Mouse (Mus musculus): ENCODE measurements around the gene Rnf26.
A peak's percentile ranks its signal among the peaks of the same experiment; 100 is the strongest.

Rnf26 gene

DNA sequence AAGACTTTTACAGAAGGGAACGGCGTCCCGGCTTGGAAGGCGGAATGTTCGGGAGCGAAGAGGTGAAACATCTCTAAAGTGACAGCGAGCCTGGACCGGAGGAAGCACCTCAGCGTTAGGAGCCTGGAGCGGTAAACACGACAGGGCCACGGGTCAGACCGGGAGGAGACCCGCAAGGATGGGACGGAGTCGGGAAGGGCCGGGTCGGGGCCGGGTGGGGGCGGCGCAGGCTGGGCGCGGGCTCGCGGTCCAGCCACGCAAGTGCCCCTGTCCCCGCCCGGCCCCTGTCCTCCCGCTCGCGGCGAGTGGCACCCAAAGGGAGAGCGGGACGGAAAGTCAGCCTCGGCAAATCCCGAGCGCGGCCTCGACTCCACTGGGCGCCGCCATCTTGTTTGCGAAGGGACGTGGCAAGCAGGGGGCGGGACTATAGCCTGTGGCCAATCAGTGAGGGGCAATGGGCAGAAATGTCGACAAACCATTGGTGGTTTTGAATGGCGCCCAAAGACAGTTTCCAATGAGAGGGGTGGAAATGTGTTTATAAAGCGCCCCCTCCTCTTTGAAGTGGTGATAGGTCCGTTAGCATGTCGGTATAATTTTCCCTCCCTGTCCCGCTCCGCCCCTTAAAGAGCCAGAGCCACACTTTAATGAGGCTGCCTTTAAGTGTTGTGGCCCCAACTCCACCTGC lies at the start of gene Rnf26, which contains the start of gene Gm49380:
Gene Rnf26 (minus strand): TSS at position 413 of the 685 bp plus-strand sequence.
Gene Gm49380 (minus strand): TSS at position 396 of the 685 bp plus-strand sequence.
- peak; percentile 96 for DNase-seq (ENCODE audit: low spot score)

DNA sequence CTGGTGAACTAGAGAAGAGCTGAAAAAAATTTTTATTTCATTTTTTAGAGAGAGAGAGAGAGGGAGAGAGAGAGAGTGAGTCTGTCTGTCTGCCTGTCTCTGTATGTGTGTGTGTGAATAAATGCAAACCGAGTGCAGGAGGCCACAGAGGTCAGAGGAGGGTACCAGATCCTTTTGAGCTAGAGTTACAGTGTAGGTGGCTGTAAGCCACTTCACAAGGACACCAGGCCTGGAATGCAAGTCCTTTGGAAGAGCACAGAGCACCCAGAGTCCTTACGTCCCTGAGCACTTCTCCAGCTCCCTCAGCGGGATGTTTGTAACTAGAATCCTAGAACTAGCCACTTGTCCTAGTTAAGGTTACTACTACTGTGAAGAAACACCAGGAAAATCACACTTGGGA lies 46.6 kb upstream of the Rnf26 start:
- no peak for DNase-seq (ENCODE audit: low spot score)

DNA sequence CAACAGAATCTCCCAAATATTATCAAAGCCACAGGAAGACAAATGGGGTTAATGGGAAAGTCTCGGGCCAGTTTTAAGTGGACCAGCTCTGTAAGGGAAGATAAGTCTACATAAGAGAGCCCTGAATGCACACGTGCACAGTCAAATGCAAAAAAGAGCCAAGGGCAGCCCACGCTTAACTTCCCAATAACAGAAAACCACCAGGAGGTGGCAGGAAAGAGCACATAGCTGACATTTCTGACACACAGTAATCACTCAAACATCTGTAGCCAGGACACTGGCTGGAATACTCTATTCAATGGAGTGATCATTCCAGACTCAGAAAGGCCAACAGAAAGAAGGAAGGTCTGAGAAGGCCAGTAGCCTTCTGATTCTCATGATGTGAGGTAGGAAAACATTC lies 34.0 kb upstream of the Rnf26 start:
- no peak for DNase-seq (ENCODE audit: low spot score)

DNA sequence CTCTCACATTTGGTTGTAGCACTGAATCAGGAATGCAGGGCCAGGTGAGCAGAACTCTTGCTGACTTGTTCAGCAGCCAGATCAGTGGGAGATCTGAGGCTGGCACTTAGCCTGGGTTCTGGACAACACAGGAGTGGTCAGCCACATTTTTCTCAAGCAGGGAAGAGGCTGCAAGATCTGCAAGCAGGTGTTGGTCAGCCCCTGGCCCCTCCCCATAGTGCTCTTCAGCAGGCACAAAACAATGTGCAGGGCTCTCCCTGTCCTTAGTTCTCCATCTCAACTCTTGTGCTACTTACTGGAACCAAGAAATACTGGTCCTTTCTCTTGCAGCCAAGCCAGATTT lies 31.4 kb upstream of the Rnf26 start:
- DNase-seq (ENCODE audit: low spot score) = no peak

DNA sequence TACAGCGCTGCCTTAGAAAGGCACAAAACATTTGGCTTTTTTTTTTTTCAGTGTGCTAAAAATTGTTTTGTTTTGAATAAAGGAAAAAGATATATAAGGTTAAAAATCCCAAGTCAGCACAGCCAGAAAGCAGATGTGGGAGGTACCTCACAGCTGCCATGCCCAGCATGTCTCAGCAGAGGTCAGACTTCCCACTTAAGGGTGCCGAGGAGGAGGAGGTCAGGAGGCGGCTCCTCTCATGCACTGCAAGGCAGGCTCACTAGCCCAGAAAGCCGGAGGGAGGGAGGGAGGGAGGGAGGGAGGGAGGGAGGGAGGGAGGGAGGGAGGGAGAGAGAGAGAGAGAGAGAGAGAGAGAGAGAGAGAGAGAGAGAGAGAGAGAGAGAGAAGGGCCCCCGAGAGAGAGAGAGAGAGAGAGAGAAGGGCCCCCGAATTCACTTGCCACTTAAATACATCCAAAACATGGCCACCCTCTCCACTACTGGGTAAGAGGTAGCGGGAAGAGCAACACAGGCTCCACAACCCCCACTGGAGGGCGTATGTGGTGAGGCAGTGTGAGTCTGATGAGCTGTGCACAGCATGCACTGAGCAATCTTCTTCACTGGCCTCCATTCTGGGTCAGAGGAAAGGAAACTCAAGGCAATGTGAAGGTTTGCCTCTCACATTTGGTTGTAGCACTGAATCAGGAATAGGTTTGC lies 30.9 kb upstream of the Rnf26 start:
- no peak for DNase-seq (ENCODE audit: low spot score)

DNA sequence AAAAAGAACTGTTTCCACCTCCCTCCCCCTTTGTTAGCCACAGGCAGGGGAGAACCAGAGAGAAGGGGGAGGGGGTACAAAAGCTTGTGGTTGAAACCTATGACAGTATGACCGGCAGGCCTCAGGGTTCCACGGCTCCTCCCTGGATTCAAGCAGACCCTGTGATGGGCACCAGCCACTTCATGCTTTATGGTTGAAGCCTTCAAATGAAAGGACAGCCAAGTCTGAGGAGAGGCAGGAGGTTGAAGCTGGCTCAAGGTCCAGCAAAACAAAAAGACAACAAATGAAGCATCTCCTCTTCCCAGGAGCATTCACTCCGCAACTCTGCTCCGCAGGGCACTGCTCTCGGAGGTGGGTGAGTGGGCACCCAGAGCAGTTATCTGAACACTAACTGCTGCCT lies 30.1 kb upstream of the Rnf26 start:
- DNase-seq (ENCODE audit: low spot score) = no peak

DNA sequence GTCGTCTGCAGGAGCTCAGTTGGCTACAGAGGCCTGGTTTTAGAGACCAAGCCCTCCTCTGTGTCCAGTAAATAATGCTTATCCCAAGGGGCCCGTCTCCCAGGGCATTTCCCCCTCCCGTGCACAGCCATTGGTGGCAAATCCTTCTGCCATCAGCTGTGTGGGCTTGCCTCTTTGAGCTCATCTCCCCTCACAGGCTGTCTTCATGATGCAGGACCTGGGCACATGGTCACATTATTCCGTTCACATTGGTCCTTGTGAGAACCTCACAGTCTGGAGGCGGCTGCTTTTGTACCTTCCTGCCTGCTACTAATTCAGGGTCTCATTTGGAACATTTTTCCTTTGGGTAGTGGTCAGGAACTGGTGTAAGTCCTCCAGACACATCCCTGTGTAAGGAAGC lies 28.6 kb upstream of the Rnf26 start:
- no peak for DNase-seq (ENCODE audit: low spot score)

DNA sequence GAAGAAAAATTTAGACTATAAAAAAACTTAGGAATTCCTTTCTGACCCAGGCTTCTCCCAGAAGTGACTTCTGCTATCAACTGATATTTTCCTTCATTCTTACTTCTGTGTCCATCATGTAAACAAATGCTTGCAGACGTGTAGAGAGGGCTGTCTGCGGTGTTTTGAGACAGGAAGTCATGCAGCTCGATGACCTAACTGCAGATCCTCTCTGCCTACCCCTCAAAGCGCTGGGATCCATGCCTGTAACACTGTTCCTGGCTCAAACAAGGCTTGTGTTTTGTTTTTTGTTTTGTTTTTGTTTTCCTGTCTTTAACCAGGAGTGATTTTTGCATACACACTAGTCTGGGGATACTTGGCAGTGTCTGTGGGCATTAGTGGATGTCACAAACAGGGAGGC lies 24.5 kb upstream of the Rnf26 start:
- no peak for DNase-seq (ENCODE audit: low spot score)

DNA sequence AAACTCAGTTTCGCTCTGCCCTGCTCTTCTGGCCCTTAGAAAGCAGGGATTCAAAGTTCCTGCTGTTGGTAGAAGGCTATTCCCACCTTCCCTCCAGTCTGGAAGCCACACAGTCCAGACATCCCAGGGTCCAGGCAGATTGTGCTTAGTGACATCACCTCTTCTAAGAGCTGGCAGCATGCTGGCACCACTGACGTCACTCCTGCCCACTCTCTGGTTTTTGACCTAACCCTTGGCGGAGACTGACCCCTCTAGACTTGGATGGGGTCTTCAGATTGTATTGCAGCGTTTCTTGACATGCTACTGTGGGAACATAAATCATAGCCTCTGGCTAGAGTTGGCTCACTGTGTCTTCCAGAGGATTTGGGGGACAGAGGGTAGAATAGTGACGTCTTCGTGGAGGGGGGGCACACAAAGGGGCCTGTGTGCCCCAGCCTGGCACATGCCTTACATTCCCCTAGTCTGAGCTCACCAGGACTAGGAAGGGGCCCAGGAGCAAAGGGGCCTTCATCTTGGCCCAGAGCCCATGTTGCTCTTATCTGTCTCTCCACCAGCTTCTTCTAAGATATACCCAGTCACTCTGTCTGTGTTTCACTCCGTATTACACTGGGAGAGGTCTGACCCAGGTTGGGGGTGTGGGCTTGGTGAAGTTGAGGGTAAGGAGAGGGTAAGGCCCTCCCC lies 22.6 kb upstream of the Rnf26 start:
- no peak for DNase-seq (ENCODE audit: low spot score)

DNA sequence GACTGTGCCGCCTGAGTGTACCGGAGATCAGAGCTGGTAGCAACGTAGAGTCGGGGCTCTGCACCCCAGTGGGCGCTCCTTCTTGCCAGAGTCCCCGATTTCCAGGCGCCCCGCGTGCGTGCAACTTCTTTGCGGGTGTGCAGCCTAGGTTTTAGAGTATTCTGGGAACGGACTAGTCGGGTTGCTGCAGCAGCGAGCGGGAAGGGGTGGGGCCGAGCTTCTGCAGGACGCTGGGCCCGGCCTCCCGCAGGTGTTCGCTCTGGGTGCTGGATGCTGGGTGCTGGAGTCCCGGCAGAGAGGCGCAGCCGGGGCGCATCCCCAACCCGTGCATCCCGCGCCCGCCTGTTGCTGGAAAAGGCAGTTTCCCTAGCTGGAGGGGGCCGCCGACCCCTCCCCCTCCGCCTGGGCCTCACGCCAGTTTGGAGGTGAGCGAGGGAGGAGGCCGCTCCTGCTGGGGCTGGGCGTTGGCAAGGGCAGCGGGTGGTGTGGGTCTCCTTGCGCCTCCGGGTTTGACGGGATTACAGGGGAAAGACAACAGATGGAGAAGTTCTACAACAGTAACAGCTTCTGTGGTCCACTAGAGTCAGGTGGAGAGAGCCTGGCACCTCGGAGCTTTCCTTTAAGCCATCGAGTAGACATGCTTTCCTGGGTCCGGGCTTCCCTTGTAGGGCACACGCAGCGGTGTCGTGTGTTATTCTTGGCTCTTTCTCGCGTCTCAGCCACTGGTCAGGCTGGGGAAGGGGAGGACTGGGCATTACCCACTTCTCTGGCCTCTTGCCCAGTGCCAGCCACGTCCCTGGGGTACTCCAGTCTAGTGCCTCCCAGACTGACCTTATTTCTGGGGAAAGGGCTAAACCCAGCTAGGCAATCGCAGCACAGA lies 21.8 kb upstream of the Rnf26 start:
- peak; percentile 57 for DNase-seq (ENCODE audit: low spot score)

DNA sequence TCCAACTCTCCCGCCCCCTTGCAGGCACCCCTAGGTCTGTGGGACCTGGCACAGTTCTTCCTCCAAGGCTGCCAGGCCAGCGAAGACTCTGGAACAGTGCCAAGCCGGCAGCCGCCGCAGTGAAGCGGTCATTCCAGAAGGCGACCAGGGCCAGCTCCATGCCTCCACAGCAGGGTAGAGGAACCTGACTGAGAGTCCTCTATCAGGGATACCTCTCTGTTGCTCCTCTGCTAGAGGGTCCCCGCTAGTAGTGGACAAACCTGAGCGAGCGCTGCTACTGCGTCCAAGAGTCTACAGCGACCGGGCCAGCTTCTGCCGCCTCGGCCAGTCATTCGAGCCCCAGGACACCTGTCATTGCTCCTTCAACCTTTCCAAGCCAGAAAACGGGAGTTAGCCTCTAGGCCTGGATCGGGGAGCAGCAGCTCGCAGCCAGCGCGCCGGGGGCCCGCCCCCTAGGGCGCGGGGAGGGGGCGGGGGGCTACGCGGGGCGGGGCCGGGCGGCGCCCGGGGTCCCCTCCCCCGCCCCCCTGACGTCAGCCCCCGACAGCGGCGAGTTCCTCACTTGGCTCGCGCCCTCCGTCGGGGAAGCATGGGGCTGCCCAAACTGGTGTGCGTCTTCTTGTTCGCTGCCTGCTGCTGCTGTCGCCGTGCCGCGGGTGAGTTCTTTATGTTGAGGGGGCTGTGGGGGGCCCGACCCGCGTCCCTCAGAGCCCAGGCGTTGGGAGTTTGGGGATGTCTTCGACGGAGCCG lies 21.0 kb upstream of the Rnf26 start, which contains the start of gene Mcam:
Gene Mcam (plus strand): TSS at position 369 of the 750 bp plus-strand sequence.
- DNase-seq (ENCODE audit: low spot score) = peak; percentile 70

DNA sequence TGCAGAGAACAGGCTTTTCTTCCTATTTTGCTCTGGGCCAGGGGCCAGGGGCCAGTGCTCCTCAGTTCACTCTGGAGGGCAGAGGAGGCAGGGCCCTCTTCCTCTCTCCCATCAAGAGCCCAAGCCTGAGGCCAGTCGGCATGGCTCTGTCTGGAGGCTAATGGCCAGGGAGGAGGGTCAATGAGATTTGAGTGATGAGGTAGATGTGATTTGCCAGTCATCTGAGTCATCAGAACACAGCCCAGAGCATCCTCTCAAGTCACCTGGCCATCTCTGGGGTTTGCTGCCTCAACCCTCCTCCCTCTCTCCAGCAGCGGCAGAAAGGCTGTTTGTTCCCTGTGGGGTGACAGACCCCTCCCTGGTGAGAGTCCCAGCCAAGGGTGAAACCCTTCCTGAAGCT lies 20.0 kb upstream of the Rnf26 start:
- no peak for DNase-seq (ENCODE audit: low spot score)

DNA sequence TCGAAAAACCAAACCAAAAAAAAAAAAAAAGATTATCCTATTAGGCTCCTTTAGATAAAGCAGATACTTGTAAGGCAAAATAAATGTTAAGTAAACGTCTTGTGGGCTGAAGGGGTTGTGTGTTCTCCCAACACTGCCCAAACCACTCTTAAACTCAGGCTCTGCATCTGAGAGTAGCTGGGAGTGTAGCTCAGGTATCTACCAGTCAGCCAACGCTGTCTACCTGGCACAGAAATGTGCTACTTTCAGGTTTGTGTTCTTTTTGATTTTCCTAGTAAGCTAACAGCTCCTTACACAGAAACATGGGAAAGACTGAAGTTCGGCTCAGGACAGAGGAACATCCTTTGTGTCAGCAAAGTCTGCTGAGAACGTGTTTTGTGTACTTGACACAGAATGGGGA lies 18.9 kb upstream of the Rnf26 start:
- no peak for DNase-seq (ENCODE audit: low spot score)

DNA sequence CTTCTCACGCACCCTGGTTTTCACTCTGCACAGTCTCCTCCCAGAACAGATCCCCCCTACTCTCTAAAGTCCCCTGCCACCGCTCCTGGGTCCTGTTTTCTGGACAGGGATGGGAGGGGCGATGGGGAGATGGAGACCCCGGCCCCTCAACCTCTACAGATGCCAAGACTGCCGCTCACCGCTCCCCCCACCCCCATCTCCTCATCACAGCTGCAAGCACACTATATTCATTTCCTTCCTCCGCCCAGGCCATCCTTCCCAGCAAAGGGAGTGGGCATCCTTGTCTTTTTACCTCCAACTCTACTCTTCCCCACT lies 17.9 kb upstream of the Rnf26 start:
- no peak for DNase-seq (ENCODE audit: low spot score)

DNA sequence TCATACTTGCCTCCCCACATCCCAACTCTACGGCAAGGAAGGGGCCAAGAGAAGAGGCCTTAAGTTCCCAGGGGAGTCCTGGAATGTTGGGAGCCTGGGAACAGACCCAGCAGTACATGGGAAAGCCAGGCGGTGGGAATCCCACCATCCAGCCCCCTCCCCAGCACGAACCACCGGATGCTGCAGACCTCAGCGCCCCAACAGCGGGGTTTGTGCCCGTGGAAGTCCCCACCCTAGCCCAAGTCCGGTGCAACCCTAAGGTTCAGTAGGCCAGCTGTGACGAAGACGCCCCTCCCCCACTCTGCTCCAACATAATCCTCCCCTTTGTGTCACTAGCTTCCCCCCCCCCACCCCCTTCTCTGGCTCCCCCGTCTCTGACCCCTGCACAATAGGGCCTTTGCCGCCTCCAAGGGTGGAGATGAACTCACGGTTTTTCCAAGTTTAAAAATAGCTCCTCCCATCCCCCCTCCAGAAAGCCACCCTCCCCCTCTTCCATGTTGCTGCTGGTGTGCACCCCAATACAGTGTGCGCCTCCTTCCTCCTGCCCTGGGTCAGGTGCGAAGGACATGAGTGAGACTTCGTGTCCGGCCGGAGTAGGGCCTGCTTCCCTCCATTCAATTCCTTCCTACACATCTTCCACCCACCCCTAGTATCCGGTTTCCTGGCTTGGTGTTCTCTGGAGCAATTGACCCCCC lies 17.4 kb upstream of the Rnf26 start:
- DNase-seq (ENCODE audit: low spot score) = no peak

DNA sequence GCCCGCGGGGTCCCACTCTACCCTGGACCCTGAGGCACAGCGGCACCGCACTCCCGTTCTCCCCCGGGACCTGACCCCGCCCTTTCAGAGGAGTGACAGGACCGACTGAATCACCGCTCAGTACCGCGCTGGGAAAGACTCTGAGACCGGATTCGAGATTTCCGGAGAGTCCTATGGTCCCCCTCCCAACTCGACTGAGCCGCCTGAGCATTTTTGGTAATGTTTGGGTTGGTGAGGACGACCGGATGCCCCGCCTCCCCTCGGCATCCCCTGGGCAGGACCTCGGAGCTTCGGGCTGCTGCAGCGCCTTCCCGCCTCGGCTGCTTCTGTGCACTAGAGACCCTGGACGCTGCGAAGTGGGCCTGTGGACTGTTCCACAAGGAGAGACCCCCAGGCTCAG lies 16.7 kb upstream of the Rnf26 start:
- DNase-seq (ENCODE audit: low spot score) = peak; percentile 69

DNA sequence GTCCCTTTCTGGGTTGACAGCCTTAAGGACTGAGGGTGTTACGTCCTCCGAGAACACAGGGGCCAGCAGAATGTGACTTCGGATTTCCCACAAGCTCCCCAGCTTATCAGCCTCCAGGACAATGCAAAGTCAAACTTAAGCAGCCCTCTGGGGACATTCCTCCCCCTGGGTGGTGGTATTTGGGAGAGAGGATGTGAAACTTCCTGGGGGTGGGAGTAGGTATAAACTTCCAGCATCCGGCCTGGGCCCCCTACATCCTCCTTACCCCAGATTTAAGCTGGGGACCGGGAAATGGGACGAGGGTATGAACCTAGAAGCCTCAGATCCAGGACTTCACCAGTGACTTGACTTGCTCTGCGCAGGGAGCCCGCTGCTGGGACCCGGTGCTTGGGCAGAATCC lies 16.3 kb upstream of the Rnf26 start:
- DNase-seq (ENCODE audit: low spot score) = no peak

DNA sequence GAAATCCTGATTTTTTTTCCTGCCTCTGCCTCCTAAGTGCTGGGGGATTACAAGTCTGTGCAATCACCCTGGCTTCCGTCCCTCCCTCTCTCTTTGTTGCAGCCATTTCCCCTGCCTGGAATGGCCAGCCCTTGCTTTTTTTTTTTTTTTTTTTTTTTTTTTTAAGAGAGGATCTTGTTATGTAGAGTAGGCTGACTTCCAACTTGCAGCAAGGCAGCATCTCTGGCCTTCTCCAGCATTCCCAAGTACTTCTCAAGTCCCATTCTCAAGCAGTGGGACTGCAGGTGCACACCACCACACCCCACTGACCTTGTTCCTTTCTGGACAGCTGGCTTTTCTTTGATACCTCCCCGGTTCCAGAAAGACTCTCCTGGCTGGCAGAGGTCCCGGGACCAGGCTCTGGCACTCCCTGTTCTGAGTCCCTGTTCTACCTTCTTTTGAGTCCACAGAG lies 14.1 kb upstream of the Rnf26 start:
- DNase-seq (ENCODE audit: low spot score) = no peak

DNA sequence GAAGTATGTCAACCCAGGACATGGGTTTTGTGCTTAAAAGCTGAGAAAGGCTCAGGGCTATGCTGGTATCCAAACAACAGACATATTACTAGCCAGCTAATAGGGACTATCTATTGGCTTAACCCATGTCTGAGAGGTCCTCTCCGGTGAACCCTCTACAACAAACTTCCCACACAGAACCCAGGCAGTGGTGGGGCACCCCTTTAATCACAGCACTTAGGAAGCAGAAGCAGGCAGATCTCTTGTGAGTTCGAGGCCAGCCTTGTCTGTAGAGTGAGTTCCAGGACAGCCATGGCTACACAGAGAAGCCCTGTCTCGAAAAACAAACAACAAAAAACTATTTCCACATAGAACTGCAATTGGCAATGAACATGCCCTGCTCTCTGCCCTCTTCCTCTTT lies 13.4 kb upstream of the Rnf26 start:
- no peak for DNase-seq (ENCODE audit: low spot score)

DNA sequence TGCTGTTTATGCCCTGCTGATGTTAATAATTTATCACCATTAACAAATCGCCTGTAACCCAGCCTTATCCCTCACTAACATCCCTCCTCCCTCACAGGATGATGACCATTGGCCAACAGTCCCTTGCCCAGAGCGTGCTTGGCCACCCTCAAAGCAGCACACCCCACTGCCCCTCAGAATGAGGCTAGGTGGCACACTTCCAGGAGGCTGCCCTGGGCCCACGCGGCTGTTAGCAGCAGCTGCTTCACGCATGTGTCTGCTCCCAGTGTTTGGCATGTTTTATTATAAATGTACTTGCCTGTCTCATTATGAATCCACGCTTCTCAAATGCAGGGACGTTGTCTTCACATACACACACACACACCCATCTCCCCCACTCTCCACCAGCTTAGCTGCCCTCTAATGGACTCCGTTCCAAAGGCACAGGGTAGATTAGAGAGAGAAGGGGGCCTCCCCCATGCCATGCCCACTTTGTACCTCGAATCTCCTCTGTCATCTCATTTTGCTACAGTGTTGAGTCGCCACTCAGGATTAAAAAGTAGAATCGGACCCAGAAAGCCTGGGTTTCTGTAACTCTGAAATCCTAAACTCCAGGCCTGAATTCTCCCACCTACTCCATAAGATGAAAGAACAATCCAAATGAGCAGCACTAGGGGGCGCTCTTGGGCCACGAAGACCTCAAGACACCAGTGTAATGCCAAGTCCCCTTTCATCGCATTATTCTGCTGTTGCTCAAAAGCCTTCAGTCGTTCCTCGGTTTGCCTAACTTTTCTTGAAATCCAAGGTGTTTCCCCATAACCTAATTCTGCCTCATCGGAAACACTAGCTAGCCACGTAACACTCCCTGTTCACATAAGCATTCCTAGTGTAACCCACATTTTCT lies 12.5 kb upstream of the Rnf26 start:
- peak; percentile 87 for DNase-seq (ENCODE audit: low spot score)
